Mouse (Mus musculus) natural killer cell, adult 2 months (primary cell): ENCODE results near the gene Plcl1.

Experiments
- DNase-seq, 2 experiments: peaks; one replicate each; pipeline ENCODE4 v3.0.0; 2022; ENCODE audit warnings: low spot score in 2 of 2

The Plcl1 gene

GRCm38 (mm10) chr1:55612759-55613328 is 207.1 kb downstream of the Plcl1 start:
- no peak for DNase-seq

- DNase-seq, result no peak
These were observed 212.1 kb downstream of the Plcl1 start for GRCm38 (mm10) chr1:55617857-55618256.

GRCm38 (mm10) chr1:55618617-55619286 is 213.0 kb downstream of the Plcl1 start:
- DNase-seq, result no peak

- DNase-seq, result no peak
These were observed 225.8 kb downstream of the Plcl1 start for GRCm38 (mm10) chr1:55631496-55631895.

- DNase-seq, result no peak
These were observed 226.3 kb downstream of the Plcl1 start for GRCm38 (mm10) chr1:55632024-55632423.

- no peak for DNase-seq
These were observed 227.6 kb downstream of the Plcl1 start for GRCm38 (mm10) chr1:55633326-55633725.

GRCm38 (mm10) chr1:55659518-55660210 is 253.9 kb downstream of the Plcl1 start:
- no peak for DNase-seq

GRCm38 (mm10) chr1:55661381-55661780 is 255.7 kb downstream of the Plcl1 start:
- DNase-seq, result no peak

- DNase-seq, result no peak
These were observed 259.6 kb downstream of the Plcl1 start for GRCm38 (mm10) chr1:55665137-55665827.

GRCm38 (mm10) chr1:55665828-55666673 is 260.3 kb downstream of the Plcl1 start:
- no peak for DNase-seq

- DNase-seq, result no peak
These were observed 261.1 kb downstream of the Plcl1 start for GRCm38 (mm10) chr1:55666798-55667197.

GRCm38 (mm10) chr1:55668622-55669237 is 263.0 kb downstream of the Plcl1 start:
- no peak for DNase-seq

- DNase-seq, result no peak
These were observed 277.0 kb downstream of the Plcl1 start for GRCm38 (mm10) chr1:55682676-55683075.

GRCm38 (mm10) chr1:55686261-55686660 is 280.5 kb downstream of the Plcl1 start:
- no peak for DNase-seq

- no peak for DNase-seq
These were observed 288.0 kb downstream of the Plcl1 start for GRCm38 (mm10) chr1:55693636-55694220.

GRCm38 (mm10) chr1:55696206-55696605 is 290.5 kb downstream of the Plcl1 start:
- DNase-seq, result no peak

GRCm38 (mm10) chr1:55699393-55699970 is 293.8 kb downstream of the Plcl1 start:
- no peak for DNase-seq

GRCm38 (mm10) chr1:55700016-55700415 is 294.3 kb downstream of the Plcl1 start:
- DNase-seq, result no peak

GRCm38 (mm10) chr1:55700726-55701125 is 295.0 kb downstream of the Plcl1 start:
- no peak for DNase-seq

GRCm38 (mm10) chr1:55701601-55702000 is 295.9 kb downstream of the Plcl1 start:
- DNase-seq, result no peak
